Mouse (Mus musculus) thymus, postnatal 10 days (tissue): ENCODE results near the gene Zfp362.

Experiments
- DNase-seq, 2 experiments: peaks; one replicate each; pipeline ENCODE4 v3.0.0; 2021; ENCODE audit warnings: low spot score in 2 of 2

Zfp362 gene

DNA sequence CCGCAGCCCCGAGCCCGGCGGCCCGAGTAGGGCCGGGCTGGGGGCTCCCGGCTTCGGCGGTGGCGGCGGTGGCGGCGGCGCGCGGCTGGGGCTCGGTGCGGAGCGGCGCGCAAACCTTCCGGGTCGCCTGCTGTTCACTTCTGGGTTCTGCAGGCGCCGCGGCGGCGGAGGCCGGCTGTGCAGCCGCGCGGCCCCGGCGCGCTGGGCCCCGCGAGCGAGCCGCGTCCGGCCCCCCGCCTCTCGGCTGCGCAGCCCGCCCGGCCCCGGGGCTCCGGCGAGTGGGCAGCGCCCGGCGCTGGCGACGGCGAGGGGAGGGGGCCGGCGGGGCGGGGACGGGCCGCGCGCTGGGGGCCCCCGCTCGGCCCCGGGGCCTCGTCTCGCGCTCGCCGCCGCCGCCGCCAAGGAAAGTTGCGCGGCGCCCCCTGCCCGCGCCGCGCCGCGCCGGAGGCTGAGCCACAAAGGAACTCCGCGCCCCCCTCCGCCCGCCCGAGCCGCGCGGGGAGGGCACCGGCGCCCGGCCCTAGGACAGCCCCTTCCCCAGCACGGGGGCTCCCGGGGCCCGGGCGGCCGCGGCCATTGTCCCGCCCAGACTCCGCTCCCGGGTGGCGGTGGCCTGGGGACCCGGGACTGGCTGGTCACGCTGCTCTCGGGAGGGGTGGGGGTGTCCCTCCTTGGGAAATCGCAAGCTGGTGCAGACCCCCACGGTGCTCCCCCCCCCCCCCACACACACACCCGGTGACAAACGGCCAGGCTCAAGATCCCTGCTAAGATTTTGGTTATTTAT is at the start of gene Zfp362:
Gene Zfp362 (minus strand): TSS at position 3 of the 784 bp plus-strand sequence.
- peak; percentile 43 to 65 for DNase-seq

- no peak for DNase-seq
Observed at GRCm38 (mm10) chr4:128855613-128856040, 49.8 kb upstream of the Zfp362 start.

GRCm38 (mm10) chr4:128853117-128853516 is 47.3 kb upstream of the Zfp362 start:
- DNase-seq: no peak

GRCm38 (mm10) chr4:128852266-128852887 is 46.5 kb upstream of the Zfp362 start:
- no peak for DNase-seq

- no peak for DNase-seq
Observed at GRCm38 (mm10) chr4:128849686-128850085, 43.8 kb upstream of the Zfp362 start.

DNA sequence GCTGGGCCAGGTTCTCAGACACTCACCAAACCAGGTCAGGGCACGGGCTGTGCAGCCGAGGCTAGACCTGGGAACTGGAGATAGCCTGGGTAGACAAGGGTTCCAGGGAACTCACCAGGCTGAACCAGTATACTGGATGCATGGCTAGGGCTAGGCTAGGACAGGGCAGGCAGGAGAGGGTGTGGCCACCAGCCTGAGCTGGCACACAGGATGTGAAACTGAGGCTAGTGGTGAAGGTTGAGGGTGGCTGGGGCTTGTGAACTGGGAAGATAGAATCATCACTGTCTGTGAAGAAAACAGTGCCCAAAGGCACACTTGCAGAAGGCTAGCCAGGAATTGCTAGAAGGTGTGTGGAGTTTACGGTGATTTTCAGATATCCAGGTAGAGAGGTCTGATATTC is 43.1 kb upstream of the Zfp362 start:
- no peak for DNase-seq

DNA sequence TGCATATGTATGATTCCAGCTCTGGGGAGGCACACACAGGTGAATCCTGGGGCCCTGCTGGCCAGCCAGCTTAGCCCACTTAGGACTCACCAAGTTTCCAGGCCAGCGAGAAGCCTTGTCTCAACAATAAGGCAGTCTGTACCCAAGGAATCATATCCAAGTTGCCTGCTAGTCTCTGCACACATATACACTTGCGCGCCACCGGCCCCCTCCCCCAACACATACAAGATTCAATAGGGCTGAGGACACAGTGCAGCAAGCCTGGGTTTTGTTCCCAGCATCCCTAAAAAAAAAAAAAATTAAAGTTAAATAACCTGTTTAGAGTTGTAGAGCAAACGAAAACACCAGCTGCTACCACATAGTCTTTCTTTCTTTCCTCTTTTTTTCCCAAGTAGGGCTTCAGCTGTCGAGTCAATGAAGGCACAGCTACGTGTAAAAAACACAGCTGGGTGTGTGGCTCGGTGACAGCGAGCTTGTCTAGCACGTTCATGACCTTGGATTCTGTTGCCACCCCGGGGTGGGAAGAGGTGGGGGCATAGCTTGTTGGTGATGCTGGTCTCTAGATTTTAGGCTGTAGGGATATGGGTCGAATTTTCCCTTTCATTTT is 39.6 kb upstream of the Zfp362 start:
- DNase-seq: no peak

GRCm38 (mm10) chr4:128844566-128844965 is 38.7 kb upstream of the Zfp362 start:
- DNase-seq: no peak

GRCm38 (mm10) chr4:128841259-128841658 is 35.4 kb upstream of the Zfp362 start:
- DNase-seq: no peak

GRCm38 (mm10) chr4:128839811-128840738 is 34.2 kb upstream of the Zfp362 start:
- DNase-seq: no peak

DNA sequence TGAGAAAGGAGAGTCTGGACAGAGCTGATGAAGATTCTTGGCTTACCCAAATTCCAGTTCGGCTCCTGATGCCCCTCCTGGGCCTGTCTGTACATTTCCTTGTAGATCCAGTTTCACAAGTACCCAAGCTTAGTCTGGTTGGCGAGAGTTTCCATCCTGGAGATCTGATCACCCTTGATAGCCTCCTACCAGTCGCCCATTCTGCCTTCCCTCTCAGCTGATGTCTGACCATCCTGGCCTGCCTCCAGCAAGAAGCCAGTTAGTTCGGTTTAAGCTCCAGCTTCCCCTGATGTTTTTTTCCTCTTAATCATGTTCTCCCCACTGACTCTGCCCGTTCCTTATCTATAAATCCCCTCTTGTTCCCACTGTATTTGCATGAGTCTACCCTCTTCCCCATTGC is 32.4 kb upstream of the Zfp362 start:
- DNase-seq: no peak

DNA sequence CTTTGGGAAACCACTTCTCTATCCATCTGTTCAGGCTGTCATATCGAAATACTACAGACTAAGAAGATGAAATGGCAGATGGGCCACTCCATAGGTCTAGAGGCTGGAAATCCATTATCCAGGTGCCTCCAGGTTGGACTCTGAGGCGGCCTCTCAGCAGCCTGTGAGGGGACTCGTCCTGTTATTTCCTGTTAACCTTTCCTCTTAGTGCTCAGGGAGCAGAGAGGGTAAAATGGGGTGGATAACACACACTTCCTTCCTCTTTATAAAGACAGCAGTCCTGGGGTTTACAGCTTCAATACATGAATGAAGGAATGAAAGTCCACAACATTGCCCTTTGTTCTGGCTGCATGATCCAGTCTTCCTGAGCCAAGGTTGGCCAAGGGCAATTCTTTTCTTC is 18.3 kb upstream of the Zfp362 start:
- no peak for DNase-seq

DNA sequence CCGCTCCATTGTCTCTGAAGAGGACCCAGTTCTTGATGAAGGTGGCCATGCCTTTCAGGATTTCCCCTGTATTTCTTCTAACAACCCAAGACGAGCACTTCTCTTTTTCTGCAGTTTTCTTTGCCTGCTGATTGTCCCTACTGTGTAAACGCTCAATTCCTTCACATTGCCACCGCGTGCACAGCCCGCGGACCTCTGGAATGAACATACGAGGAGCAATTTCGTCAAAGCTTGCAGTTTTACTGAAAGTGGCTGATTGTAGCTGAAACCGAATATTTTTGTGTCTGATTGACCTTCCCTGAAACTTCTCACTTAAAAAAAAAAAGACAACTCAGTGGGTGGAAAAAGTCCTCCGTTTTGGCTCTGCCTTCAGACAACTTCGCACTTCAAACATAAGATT is 14.7 kb upstream of the Zfp362 start:
- DNase-seq: no peak

DNA sequence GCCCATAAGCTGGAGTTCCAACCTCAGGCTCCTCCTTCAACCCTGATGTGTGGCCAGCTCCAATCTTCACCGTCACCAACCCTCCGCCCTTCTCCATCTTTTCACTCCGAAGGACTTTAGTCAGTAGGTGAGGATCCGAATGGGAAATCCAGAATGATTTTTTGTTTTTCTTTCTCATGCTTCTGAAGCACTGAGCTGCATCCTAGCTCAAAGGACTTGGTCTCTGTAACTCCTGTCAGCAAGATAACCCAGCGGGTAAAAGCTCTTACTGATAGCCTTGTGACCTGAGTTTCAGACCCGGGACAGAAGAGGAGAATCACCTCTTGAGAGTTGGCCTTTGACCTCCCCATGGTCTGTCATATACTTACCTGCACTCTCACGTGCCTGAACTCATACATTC is 11.2 kb upstream of the Zfp362 start:
- no peak for DNase-seq

GRCm38 (mm10) chr4:128811382-128812056 is 5.7 kb upstream of the Zfp362 start:
- peak; percentile 58 to 61 for DNase-seq

GRCm38 (mm10) chr4:128806827-128807179 is 958 bp upstream of the Zfp362 start:
- DNase-seq: peak; percentile 37 to 46

DNA sequence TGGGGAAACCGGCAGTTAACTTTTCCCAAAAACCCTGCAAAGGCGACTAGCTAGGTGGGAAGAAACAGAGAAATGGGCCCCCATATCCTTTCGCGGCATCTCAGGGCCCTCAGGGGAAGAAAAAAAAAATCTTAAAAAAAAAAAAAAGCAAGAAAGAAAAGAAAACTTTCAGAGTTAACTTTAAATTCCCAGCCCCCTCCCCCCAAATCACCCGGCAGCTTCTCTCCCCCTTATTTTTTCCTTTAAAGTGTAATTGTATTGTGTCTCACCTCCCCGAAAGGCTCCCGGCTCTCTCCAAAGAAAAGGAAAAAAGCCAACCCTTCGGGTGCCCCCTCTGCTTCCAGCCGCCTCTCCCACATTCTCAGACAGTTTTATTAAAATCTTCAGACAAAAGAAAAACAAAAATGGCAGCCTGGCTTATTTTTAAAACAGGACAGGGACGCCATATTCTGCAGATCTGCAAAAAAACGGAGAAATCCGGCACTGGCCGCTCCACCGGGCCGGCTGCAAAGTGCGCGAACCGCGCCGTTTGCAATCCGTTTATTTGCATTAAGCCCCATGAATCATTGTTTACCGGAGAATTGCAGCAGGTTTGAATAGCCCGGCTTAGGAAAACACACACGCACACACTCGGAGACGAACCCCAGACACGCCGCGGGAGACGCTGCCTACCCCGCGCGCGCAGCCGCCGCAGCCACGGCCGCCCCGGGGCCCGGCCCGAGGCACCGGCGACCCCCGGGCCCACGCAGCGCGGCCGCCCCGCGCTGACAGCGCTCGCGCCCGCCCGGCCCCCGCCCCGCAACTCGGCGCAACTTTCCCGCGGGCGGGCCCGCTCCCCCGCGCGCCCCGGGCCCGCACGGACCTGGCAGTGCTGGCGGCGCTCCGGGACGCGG is 449 bp downstream of the Zfp362 start:
- DNase-seq: peak in 1 of 2 experiments; percentile 29

GRCm38 (mm10) chr4:128804426-128805149 is 1.3 kb downstream of the Zfp362 start:
- DNase-seq: no peak

GRCm38 (mm10) chr4:128803569-128803968 is 2.3 kb downstream of the Zfp362 start:
- no peak for DNase-seq
